Mouse (Mus musculus): ENCODE results near the gene Swt1. TPM values are rescaled to one million over a fixed set of nuclear protein-coding genes. Genes with fewer than 3 reads are reported as not detected.

Gene Swt1
- polyA plus RNA-seq, 1 experiment from 2014 or later: 23.6 TPM

GRCm38 (mm10) chr1:151372823-151373222, 55.4 kb downstream of the Swt1 start:
- Histone ChIP-seq H3K27me3 (ENCODE audit: control insufficient read depth, insufficient read depth, low read length) (no peaks in the 10 kb centered on the region), H3K36me3 (ENCODE audit: control insufficient read depth, insufficient read depth, low read length) (no peaks in the 10 kb centered on the region; the same call in 1 of the 2 replicates), H3K4me3 (ENCODE audit: low read depth, low read length) (no peak overlapping the region), H3K9me3 (ENCODE audit: control insufficient read depth, low read length) (no peaks in the 10 kb centered on the region), H3K27ac (ENCODE audit: low read depth, low read length) (no peak overlapping the region), H3K4me1 (ENCODE audit: control insufficient read depth, insufficient read depth, low read length) (no peaks in the 10 kb centered on the region), H3K4me2 (no peak overlapping the region), H3K9ac (ENCODE audit: low read length) (no peak overlapping the region)
- 89% methylated on average over 1 of the region's 1 CpGs for WGBS
- ATAC-seq (ENCODE audit: low FRiP score): no peak
- DNase-seq (ENCODE audit: low spot score, missing footprints): peak; percentile 37

DNA sequence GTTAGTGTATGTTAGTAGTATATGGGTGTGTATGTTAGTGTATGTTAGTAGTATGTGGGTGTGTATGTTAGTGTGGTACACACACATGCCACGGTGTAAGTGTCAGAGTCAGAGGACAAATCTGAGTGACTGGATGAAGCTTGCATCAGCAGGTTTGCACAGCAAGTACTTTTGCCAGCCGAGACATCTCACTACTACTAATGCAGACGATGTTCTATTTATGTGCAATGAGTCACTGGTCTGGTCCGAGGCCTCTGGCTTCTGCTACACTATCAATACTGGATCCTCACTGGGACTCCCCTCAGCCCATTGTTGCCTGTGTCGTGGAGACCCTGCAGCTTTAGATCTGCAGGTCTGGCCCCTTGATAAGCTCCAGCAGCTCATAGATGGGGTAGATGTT, 56.7 kb downstream of the Swt1 start:
- Histone ChIP-seq H3K27me3 (ENCODE audit: control insufficient read depth, insufficient read depth, low read length) (no peaks in the 10 kb centered on the region), H3K9ac (ENCODE audit: low read length) (no peak overlapping the region), H3K9me3 (ENCODE audit: control insufficient read depth, low read length) (no peaks in the 10 kb centered on the region), H3K4me2 (no peak overlapping the region), H3K4me1 (ENCODE audit: control insufficient read depth, insufficient read depth, low read length) (no peaks in the 10 kb centered on the region), H3K27ac (ENCODE audit: low read depth, low read length) (no peak overlapping the region), H3K4me3 (ENCODE audit: low read depth, low read length) (no peak overlapping the region), H3K36me3 (ENCODE audit: control insufficient read depth, insufficient read depth, low read length) (peaks cover 2% of the 10 kb centered on the region; the same call in 1 of the 2 replicates)
- peak; percentile 39 for DNase-seq (ENCODE audit: low spot score, missing footprints)
- WGBS: 87% methylated on average over 5 of the region's 5 CpGs
- no peak for ATAC-seq (ENCODE audit: low FRiP score)

GRCm38 (mm10) chr1:151370573-151370972, 57.7 kb downstream of the Swt1 start:
- Histone ChIP-seq H3K9me3 (ENCODE audit: control insufficient read depth, low read length) (no peaks in the 10 kb centered on the region), H3K9ac (ENCODE audit: low read length) (no peak overlapping the region), H3K4me2 (no peak overlapping the region), H3K27me3 (ENCODE audit: control insufficient read depth, insufficient read depth, low read length) (no peaks in the 10 kb centered on the region), H3K4me1 (ENCODE audit: control insufficient read depth, insufficient read depth, low read length) (no peaks in the 10 kb centered on the region), H3K27ac (ENCODE audit: low read depth, low read length) (no peak overlapping the region), H3K36me3 (ENCODE audit: control insufficient read depth, insufficient read depth, low read length) (peaks cover 5% of the 10 kb centered on the region; the same call in 1 of the 2 replicates), H3K4me3 (ENCODE audit: low read depth, low read length) (no peak overlapping the region)
- 89% methylated on average over 3 of the region's 3 CpGs for WGBS
- ATAC-seq (ENCODE audit: low FRiP score): no peak
- DNase-seq (ENCODE audit: low spot score, missing footprints): peak; percentile 65

- Histone ChIP-seq H3K4me3 (ENCODE audit: low read depth, low read length) (no peak overlapping the region), H3K4me2 (no peak overlapping the region), H3K36me3 (ENCODE audit: control insufficient read depth, insufficient read depth, low read length) (peaks cover 14% of the 10 kb centered on the region; the same call in 1 of the 2 replicates), H3K27ac (ENCODE audit: low read depth, low read length) (no peak overlapping the region), H3K9me3 (ENCODE audit: control insufficient read depth, low read length) (no peaks in the 10 kb centered on the region), H3K9ac (ENCODE audit: low read length) (no peak overlapping the region), H3K27me3 (ENCODE audit: control insufficient read depth, insufficient read depth, low read length) (no peaks in the 10 kb centered on the region), H3K4me1 (ENCODE audit: control insufficient read depth, insufficient read depth, low read length) (no peaks in the 10 kb centered on the region)
- 91% methylated on average over 3 of the region's 3 CpGs for WGBS
- ATAC-seq (ENCODE audit: low FRiP score) (no peak), DNase-seq (ENCODE audit: low spot score, missing footprints) (peak; percentile 54)
Measured at GRCm38 (mm10) chr1:151368444-151368843, 59.8 kb downstream of the Swt1 start.

GRCm38 (mm10) chr1:151367721-151368324, 60.4 kb downstream of the Swt1 start:
- 89% methylated on average over 5 of the region's 5 CpGs for WGBS
- Histone ChIP-seq H3K4me1 (ENCODE audit: control insufficient read depth, insufficient read depth, low read length) (no peaks in the 10 kb centered on the region), H3K27me3 (ENCODE audit: control insufficient read depth, insufficient read depth, low read length) (no peaks in the 10 kb centered on the region), H3K9me3 (ENCODE audit: control insufficient read depth, low read length) (no peaks in the 10 kb centered on the region), H3K36me3 (ENCODE audit: control insufficient read depth, insufficient read depth, low read length) (peaks cover 20% of the 10 kb centered on the region; the same call in 1 of the 2 replicates), H3K4me3 (ENCODE audit: low read depth, low read length) (no peak overlapping the region), H3K27ac (ENCODE audit: low read depth, low read length) (no peak overlapping the region), H3K9ac (ENCODE audit: low read length) (no peak overlapping the region), H3K4me2 (no peak overlapping the region)
- ATAC-seq (ENCODE audit: low FRiP score): no peak
- peak; percentile 73 for DNase-seq (ENCODE audit: low spot score, missing footprints)

DNA sequence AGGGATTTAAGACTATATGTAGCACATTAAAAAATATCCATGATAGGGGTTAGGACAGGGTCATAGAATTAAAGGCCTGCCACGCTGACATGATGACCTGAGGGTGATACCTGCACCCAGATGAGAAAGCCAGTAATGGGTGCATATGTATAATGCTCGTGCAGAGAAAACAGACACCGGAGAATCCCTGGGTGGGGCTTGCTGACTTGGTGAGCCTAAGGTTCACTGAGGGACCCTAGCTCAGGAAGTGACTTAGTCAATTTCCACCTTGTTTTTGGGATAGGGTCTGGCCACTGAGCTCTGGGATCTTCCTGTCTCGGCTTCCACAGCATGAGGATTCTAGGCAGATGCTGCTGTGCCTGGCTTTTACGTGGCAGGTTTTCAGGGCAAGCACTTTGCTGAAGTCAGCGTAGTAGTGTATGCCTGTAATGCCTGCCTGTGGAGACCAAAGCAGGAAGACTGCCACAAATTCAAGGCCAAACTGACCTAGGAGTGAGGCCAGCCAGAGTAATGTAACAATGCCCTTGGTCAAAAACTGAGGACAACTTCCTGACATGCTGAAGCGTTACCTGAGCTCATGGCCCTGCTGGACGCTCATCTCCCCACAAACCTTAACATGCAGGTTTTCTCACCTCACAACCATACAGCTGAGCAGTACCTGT, 61.2 kb downstream of the Swt1 start:
- Histone ChIP-seq H3K9me3 (ENCODE audit: control insufficient read depth, low read length) (no peaks in the 10 kb centered on the region), H3K4me1 (ENCODE audit: control insufficient read depth, insufficient read depth, low read length) (no peaks in the 10 kb centered on the region), H3K4me2 (no peak overlapping the region), H3K9ac (ENCODE audit: low read length) (no peak overlapping the region), H3K36me3 (ENCODE audit: control insufficient read depth, insufficient read depth, low read length) (peaks cover 21% of the 10 kb centered on the region; the same call in 1 of the 2 replicates), H3K27me3 (ENCODE audit: control insufficient read depth, insufficient read depth, low read length) (no peaks in the 10 kb centered on the region), H3K27ac (ENCODE audit: low read depth, low read length) (no peak overlapping the region), H3K4me3 (ENCODE audit: low read depth, low read length) (no peak overlapping the region)
- no peak for ATAC-seq (ENCODE audit: low FRiP score)
- 87% methylated on average over 8 of the region's 8 CpGs for WGBS
- peak; percentile 76 for DNase-seq (ENCODE audit: low spot score, missing footprints)

GRCm38 (mm10) chr1:151359374-151359773, 68.9 kb downstream of the Swt1 start:
- Histone ChIP-seq H3K9me3 (ENCODE audit: control insufficient read depth, low read length) (no peaks in the 10 kb centered on the region), H3K4me2 (no peak overlapping the region), H3K27me3 (ENCODE audit: control insufficient read depth, insufficient read depth, low read length) (no peaks in the 10 kb centered on the region), H3K4me1 (ENCODE audit: control insufficient read depth, insufficient read depth, low read length) (no peaks in the 10 kb centered on the region), H3K9ac (ENCODE audit: low read length) (no peak overlapping the region), H3K27ac (ENCODE audit: low read depth, low read length) (no peak overlapping the region), H3K36me3 (ENCODE audit: control insufficient read depth, insufficient read depth, low read length) (peaks cover 34% of the 10 kb centered on the region), H3K4me3 (ENCODE audit: low read depth, low read length) (no peak overlapping the region)
- peak; percentile 84 for DNase-seq (ENCODE audit: low spot score, missing footprints)
- ATAC-seq (ENCODE audit: low FRiP score): no peak
- 95% methylated on average over 3 of the region's 3 CpGs for WGBS

DNA sequence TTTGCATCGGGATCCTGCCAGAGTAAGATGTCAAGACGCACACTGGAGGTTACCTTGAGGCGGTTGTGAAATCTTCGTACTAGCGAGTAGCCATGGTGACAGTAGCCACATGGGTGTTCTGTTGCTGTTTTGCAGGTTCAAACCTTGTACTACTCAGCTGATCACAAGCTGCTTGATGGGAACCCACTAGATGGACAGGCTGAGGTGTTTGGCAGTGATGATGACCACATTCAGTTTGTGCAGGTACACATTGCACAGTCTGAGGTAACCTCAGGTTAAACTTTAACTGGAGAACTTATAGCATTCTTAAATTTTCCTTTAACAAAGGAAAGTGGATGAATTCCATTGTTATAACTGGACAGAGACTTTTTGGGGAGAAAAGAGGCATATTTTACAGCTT, 72.3 kb downstream of the Swt1 start:
- H3K9me3 ChIP-seq (ENCODE audit: control insufficient read depth, low read length): no peaks in the 10 kb centered on the region
- 94% methylated on average over 5 of the region's 5 CpGs for WGBS
- no peaks in the 10 kb centered on the region for H3K4me1 ChIP-seq (ENCODE audit: control insufficient read depth, insufficient read depth, low read length)
- peaks cover 30% of the 10 kb centered on the region for H3K36me3 ChIP-seq (ENCODE audit: control insufficient read depth, insufficient read depth, low read length)
- no peak overlapping the region for H3K4me3 ChIP-seq (ENCODE audit: low read depth, low read length)
- no peak for ATAC-seq (ENCODE audit: low FRiP score)
- H3K27me3 ChIP-seq (ENCODE audit: control insufficient read depth, insufficient read depth, low read length): no peaks in the 10 kb centered on the region
- H3K9ac ChIP-seq (ENCODE audit: low read length): no peak overlapping the region
- DNase-seq (ENCODE audit: low spot score, missing footprints): peak; percentile 81
- H3K27ac ChIP-seq (ENCODE audit: low read depth, low read length): no peak overlapping the region
- H3K4me2 ChIP-seq: no peak overlapping the region

- H3K4me3 ChIP-seq (ENCODE audit: low read depth, low read length): no peak overlapping the region
- H3K9ac ChIP-seq (ENCODE audit: low read length): no peak overlapping the region
- H3K9me3 ChIP-seq (ENCODE audit: control insufficient read depth, low read length): no peaks in the 10 kb centered on the region
- H3K27ac ChIP-seq (ENCODE audit: low read depth, low read length): no peak overlapping the region
- ATAC-seq (ENCODE audit: low FRiP score): no peak
- no peaks in the 10 kb centered on the region for H3K4me1 ChIP-seq (ENCODE audit: control insufficient read depth, insufficient read depth, low read length)
- H3K36me3 ChIP-seq (ENCODE audit: control insufficient read depth, insufficient read depth, low read length): peaks cover 20% of the 10 kb centered on the region
- no peak for DNase-seq (ENCODE audit: low spot score, missing footprints)
- H3K4me2 ChIP-seq: no peak overlapping the region
- WGBS: 95% methylated on average over 2 of the region's 2 CpGs
- no peaks in the 10 kb centered on the region for H3K27me3 ChIP-seq (ENCODE audit: control insufficient read depth, insufficient read depth, low read length)
Measured at GRCm38 (mm10) chr1:151352911-151353310, 75.3 kb downstream of the Swt1 start.

Measured in midbrain, embryonic 11.5 days (tissue).